Mouse (Mus musculus): Measurements from ENCODE around the gene Pomt1. TPM values are rescaled to one million over a fixed set of nuclear protein-coding genes. Genes with fewer than 3 reads are reported as not detected.

The Pomt1 gene
- polyA plus RNA-seq, 2 experiments: 9.6 to 10.1 TPM

GRCm38 (mm10) chr2:32236760-32237487, 534 bp downstream of the Pomt1 start:
- ATAC-seq (ENCODE audit: insufficient read depth) (peak; percentile 42), DNase-seq (ENCODE audit: low read depth in 3 of 3, low spot score in 3 of 3) (peak; percentile 54 to 64 (median 56))
- Histone ChIP-seq H3K27me3 (ENCODE audit: control insufficient read depth, insufficient read depth, low read length) (no peaks in the 10 kb centered on the region), H3K4me3 (ENCODE audit: insufficient read depth in 1 of 2, low read depth in 2 of 2, low read length in 2 of 2) (peak overlapping the region; percentile 73 to 77), H3K36me3 (replicated peaks; ENCODE audit: control insufficient read depth, insufficient read depth, low read depth) (no peaks in the 10 kb centered on the region; the same call in none of the 2 replicates), H3K27ac (peak overlapping the region; percentile 50), H3K9me3 (ENCODE audit: control insufficient read depth, low read length) (no peaks in the 10 kb centered on the region), H3K4me2 (ENCODE audit: low read depth) (peak overlapping the region; percentile 91), H3K4me1 (replicated peaks; ENCODE audit: control insufficient read depth in 2 of 2, insufficient read depth in 2 of 2, low read length in 1 of 2) (peaks cover 5 to 11% of the 10 kb centered on the region in 2 experiments; a peak in 3 of 4 replicates), H3K9ac (replicated peaks) (peak overlapping the region; percentile 81)
- WGBS (ENCODE audit: insufficient replicate concordance): under 1% methylated on average over 20 of the region's 20 CpGs
- TF ChIP-seq CTCF (IDR thresholded peaks at IDR 0.05; ENCODE audit: low read depth) (peak; percentile 57; the same call in 1 of the 2 replicates), EP300 (IDR thresholded peaks at IDR 0.05; ENCODE audit: low read depth) (no peak)

GRCm38 (mm10) chr2:32237571-32237970, 1.2 kb downstream of the Pomt1 start:
- no peak for TF ChIP-seq CTCF (IDR thresholded peaks at IDR 0.05; ENCODE audit: low read depth)
- no peak for TF ChIP-seq EP300 (IDR thresholded peaks at IDR 0.05; ENCODE audit: low read depth)
- WGBS (ENCODE audit: insufficient replicate concordance): 38% methylated on average over 4 of the region's 4 CpGs
- H3K9me3 ChIP-seq (ENCODE audit: control insufficient read depth, low read length): no peaks in the 10 kb centered on the region
- no peak for DNase-seq (ENCODE audit: low read depth in 3 of 3, low spot score in 3 of 3)
- no peak for ATAC-seq (ENCODE audit: insufficient read depth)
- no peaks in the 10 kb centered on the region; the same call in none of the 2 replicates for H3K36me3 ChIP-seq (replicated peaks; ENCODE audit: control insufficient read depth, insufficient read depth, low read depth)
- peak overlapping the region; percentile 73 to 77 for H3K4me3 ChIP-seq (ENCODE audit: insufficient read depth in 1 of 2, low read depth in 2 of 2, low read length in 2 of 2)
- H3K9ac ChIP-seq (replicated peaks): peak overlapping the region; percentile 81
- H3K4me1 ChIP-seq (replicated peaks; ENCODE audit: control insufficient read depth in 2 of 2, insufficient read depth in 2 of 2, low read length in 1 of 2): peaks cover 5 to 11% of the 10 kb centered on the region in 2 experiments; a peak in 3 of 4 replicates
- H3K4me2 ChIP-seq (ENCODE audit: low read depth): peak overlapping the region; percentile 91
- H3K27ac ChIP-seq: no peak overlapping the region; the same call in 1 of the 2 replicates
- H3K27me3 ChIP-seq (ENCODE audit: control insufficient read depth, insufficient read depth, low read length): no peaks in the 10 kb centered on the region

GRCm38 (mm10) chr2:32238708-32239435, 2.5 kb downstream of the Pomt1 start:
- TF ChIP-seq EP300 (IDR thresholded peaks at IDR 0.05; ENCODE audit: low read depth) (no peak), CTCF (IDR thresholded peaks at IDR 0.05; ENCODE audit: low read depth) (no peak)

GRCm38 (mm10) chr2:32240591-32240990, 4.2 kb downstream of the Pomt1 start:
- WGBS (ENCODE audit: insufficient replicate concordance): 76% methylated on average over 5 of the region's 5 CpGs
- Histone ChIP-seq H3K4me1 (replicated peaks; ENCODE audit: control insufficient read depth in 2 of 2, insufficient read depth in 2 of 2, low read length in 1 of 2) (peaks cover 3% of the 10 kb centered on the region in 2 experiments; a peak in 1 of 4 replicates), H3K4me3 (ENCODE audit: insufficient read depth in 1 of 2, low read depth in 2 of 2, low read length in 2 of 2) (no peak overlapping the region), H3K9me3 (ENCODE audit: control insufficient read depth, low read length) (no peaks in the 10 kb centered on the region), H3K27ac (no peak overlapping the region), H3K27me3 (ENCODE audit: control insufficient read depth, insufficient read depth, low read length) (no peaks in the 10 kb centered on the region), H3K4me2 (ENCODE audit: low read depth) (no peak overlapping the region), H3K36me3 (replicated peaks; ENCODE audit: control insufficient read depth, insufficient read depth, low read depth) (peaks cover 2% of the 10 kb centered on the region), H3K9ac (replicated peaks) (no peak overlapping the region)
- DNase-seq (ENCODE audit: low read depth in 3 of 3, low spot score in 3 of 3) (no peak), ATAC-seq (ENCODE audit: insufficient read depth) (no peak)
- no peak for TF ChIP-seq EP300 (IDR thresholded peaks at IDR 0.05; ENCODE audit: low read depth)
- no peak for TF ChIP-seq CTCF (IDR thresholded peaks at IDR 0.05; ENCODE audit: low read depth)

More at GRCm38 (mm10) chr2:32238708-32239435, 2.5 kb downstream of the Pomt1 start:
- DNase-seq (ENCODE audit: low read depth in 3 of 3, low spot score in 3 of 3) (no peak), ATAC-seq (ENCODE audit: insufficient read depth) (no peak)
- Histone ChIP-seq H3K4me3 (ENCODE audit: insufficient read depth in 1 of 2, low read depth in 2 of 2, low read length in 2 of 2) (no peak overlapping the region), H3K4me2 (ENCODE audit: low read depth) (no peak overlapping the region), H3K9me3 (ENCODE audit: control insufficient read depth, low read length) (no peaks in the 10 kb centered on the region), H3K4me1 (replicated peaks; ENCODE audit: control insufficient read depth in 2 of 2, insufficient read depth in 2 of 2, low read length in 1 of 2) (peaks cover 5 to 11% of the 10 kb centered on the region in 2 experiments; a peak in 3 of 4 replicates), H3K36me3 (replicated peaks; ENCODE audit: control insufficient read depth, insufficient read depth, low read depth) (no peaks in the 10 kb centered on the region; the same call in none of the 2 replicates), H3K27ac (no peak overlapping the region), H3K27me3 (ENCODE audit: control insufficient read depth, insufficient read depth, low read length) (no peaks in the 10 kb centered on the region), H3K9ac (replicated peaks) (no peak overlapping the region)
- WGBS (ENCODE audit: insufficient replicate concordance): 54% methylated on average over 9 of the region's 9 CpGs

GRCm38 (mm10) chr2:32242986-32243385, 6.6 kb downstream of the Pomt1 start:
- no peak overlapping the region for H3K4me3 ChIP-seq (ENCODE audit: insufficient read depth in 1 of 2, low read depth in 2 of 2, low read length in 2 of 2)
- H3K9ac ChIP-seq (replicated peaks): no peak overlapping the region
- 78% methylated on average over 4 of the region's 4 CpGs for WGBS (ENCODE audit: insufficient replicate concordance)
- TF ChIP-seq EP300 (IDR thresholded peaks at IDR 0.05; ENCODE audit: low read depth) (no peak), CTCF (IDR thresholded peaks at IDR 0.05; ENCODE audit: low read depth) (no peak)
- H3K4me2 ChIP-seq (ENCODE audit: low read depth): no peak overlapping the region
- no peak for ATAC-seq (ENCODE audit: insufficient read depth)
- no peak overlapping the region for H3K27ac ChIP-seq
- H3K27me3 ChIP-seq (ENCODE audit: control insufficient read depth, insufficient read depth, low read length): no peaks in the 10 kb centered on the region
- H3K4me1 ChIP-seq (replicated peaks; ENCODE audit: control insufficient read depth in 2 of 2, insufficient read depth in 2 of 2, low read length in 1 of 2): no peaks in the 10 kb centered on the region
- DNase-seq (ENCODE audit: low read depth in 3 of 3, low spot score in 3 of 3): no peak
- H3K36me3 ChIP-seq (replicated peaks; ENCODE audit: control insufficient read depth, insufficient read depth, low read depth): peaks cover 7% of the 10 kb centered on the region
- H3K9me3 ChIP-seq (ENCODE audit: control insufficient read depth, low read length): no peaks in the 10 kb centered on the region
